Mouse (Mus musculus) CH12.LX (cell line): ENCODE measurements at regions not wholly inside any gene's neighbourhood (a gene's known extent, or its start where the extent isn't known, plus 50 kb on each side); places are given as distances from the start of the nearest gene placed in this dataset.

Source experiments
- DNase-seq: peaks from one replicate; pipeline ENCODE4 v3.0.0-alpha.2; 2013; ENCODE audit errors: extremely low read depth
- H3K27ac ChIP-seq: 2 replicates; pipeline ENCODE4 v1.5.1; 2012; ENCODE audit warnings: low read depth, mild to moderate bottlenecking, control low read depth, moderate library complexity; ENCODE audit not compliant: insufficient read depth
- H3K27me3 ChIP-seq: replicated peaks from 2 replicates; pipeline ENCODE3; 2012; ENCODE audit warnings: inconsistent platforms
- H3K36me3 ChIP-seq, 2 experiments: replicated peaks in 1 of 2; 2 replicates each; pipeline versions ENCODE3 to v1.6.1; 2012; ENCODE audit warnings: inconsistent platforms in 1 of 2, low read length in 1 of 2, mild to moderate bottlenecking in 1 of 2, mixed read lengths in 1 of 2, moderate library complexity in 1 of 2; ENCODE audit not compliant: control insufficient read depth in 1 of 2, insufficient read depth in 1 of 2
- H3K4me1 ChIP-seq, 2 experiments: 2 replicates each; pipeline ENCODE4 v1.6.1; 2012; ENCODE audit warnings: inconsistent platforms in 1 of 2, moderate library complexity in 1 of 2; ENCODE audit not compliant: insufficient read depth in 2 of 2, control insufficient read depth in 1 of 2
- H3K4me2 ChIP-seq: 2 replicates; pipeline ENCODE4 v1.6.1; 2012; ENCODE audit warnings: low read depth, mild to moderate bottlenecking, control low read depth; ENCODE audit not compliant: poor library complexity, insufficient read depth, severe bottlenecking
- H3K4me3 ChIP-seq, 3 experiments: fragments of 150-350 bp in 1 of 3; sonication (generic) in 1 of 3; replicated peaks in 1 of 3; 2 replicates each; pipeline versions ENCODE3 to v1.5.1; 2011 to 2012; ENCODE audit warnings: low read depth in 2 of 3, low read length in 2 of 3, mild to moderate bottlenecking in 2 of 3, moderate library complexity in 2 of 3, control low read depth in 1 of 3, improper control_type of control experiment in 1 of 3, inconsistent platforms in 1 of 3, mixed read lengths in 1 of 3; ENCODE audit not compliant: poor library complexity in 1 of 3
- H3K79me2 ChIP-seq: replicated peaks from 2 replicates; pipeline ENCODE4 v1.6.1; 2012; ENCODE audit warnings: mild to moderate bottlenecking, moderate library complexity; ENCODE audit not compliant: control insufficient read depth, poor library complexity, insufficient read depth, severe bottlenecking; ENCODE audit errors: extremely low read depth
- H3K9ac ChIP-seq: 2 replicates; pipeline ENCODE4 v1.6.1; 2012; ENCODE audit warnings: low read depth, mild to moderate bottlenecking, control low read depth, moderate library complexity; ENCODE audit not compliant: insufficient read depth
- H3K9me3 ChIP-seq: replicated peaks from 2 replicates; pipeline ENCODE3; 2012; ENCODE audit warnings: low read length, inconsistent platforms, mixed read lengths
- BHLHE40 ChIP-seq: IDR thresholded peaks from 2 replicates; pipeline ENCODE4 v1.6.1; 2011; ENCODE audit warnings: mild to moderate bottlenecking, low read depth, low read length, improper control_type of control experiment
- CHD1 ChIP-seq: IDR thresholded peaks from 2 replicates; pipeline ENCODE4 v1.6.1; 2012; ENCODE audit warnings: low read depth, low read length, improper control_type of control experiment, inconsistent platforms
- CTCF ChIP-seq, 2 experiments: IDR thresholded peaks in 1 of 2; conservative IDR thresholded peaks in 1 of 2; 2 replicates each; pipeline ENCODE4 v1.5.1; 2011 to 2012; ENCODE audit warnings: low read depth in 2 of 2, low read length in 2 of 2, improper control_type of control experiment in 1 of 2, inconsistent platforms in 1 of 2, mild to moderate bottlenecking in 1 of 2, moderate library complexity in 1 of 2
- E2F4 ChIP-seq: IDR thresholded peaks from 2 replicates; pipeline ENCODE4 v1.6.1; 2011; ENCODE audit warnings: low read depth, low read length, improper control_type of control experiment; ENCODE audit not compliant: insufficient replicate concordance
- ELF1 ChIP-seq: IDR thresholded peaks from 2 replicates; pipeline ENCODE4 v1.6.1; 2014; ENCODE audit warnings: low read depth, mild to moderate bottlenecking, inconsistent platforms, low read length, improper control_type of control experiment
- EP300 ChIP-seq: IDR thresholded peaks from 2 replicates; pipeline ENCODE4 v1.6.1; 2011; ENCODE audit warnings: low read length, improper control_type of control experiment
- ETS1 ChIP-seq: conservative IDR thresholded peaks from 2 replicates; pipeline ENCODE4 v1.6.1; 2012; ENCODE audit warnings: low read depth, mild to moderate bottlenecking, inconsistent platforms, low read length, improper control_type of control experiment, moderate library complexity
- GABPA ChIP-seq: IDR thresholded peaks from 2 replicates; pipeline ENCODE4 v1.6.1; 2012; ENCODE audit warnings: low read depth, low read length, improper control_type of control experiment, inconsistent platforms; ENCODE audit not compliant: insufficient replicate concordance
- HCFC1 ChIP-seq: IDR thresholded peaks from 2 replicates; pipeline ENCODE4 v1.6.1; 2012; ENCODE audit warnings: low read depth, mild to moderate bottlenecking, inconsistent platforms, low read length, improper control_type of control experiment
- IRF4 ChIP-seq: IDR thresholded peaks from 2 replicates; pipeline ENCODE4 v1.6.1; 2014; ENCODE audit warnings: low read depth, mild to moderate bottlenecking, inconsistent platforms, low read length, improper control_type of control experiment
- JUN ChIP-seq: IDR thresholded peaks from 2 replicates; pipeline ENCODE4 v1.6.1; 2011; ENCODE audit warnings: low read depth, mild to moderate bottlenecking, low read length, improper control_type of control experiment, moderate library complexity; ENCODE audit not compliant: insufficient read depth
- JUND ChIP-seq: conservative IDR thresholded peaks from 2 replicates; pipeline ENCODE4 v1.6.1; 2011; ENCODE audit warnings: low read depth, low read length, improper control_type of control experiment
- KAT2A ChIP-seq: IDR thresholded peaks from 2 replicates; pipeline ENCODE4 v1.6.1; 2012; ENCODE audit warnings: low read length, improper control_type of control experiment, inconsistent platforms; ENCODE audit not compliant: insufficient replicate concordance
- MAFK ChIP-seq: IDR thresholded peaks from 2 replicates; pipeline ENCODE4 v1.6.1; 2011; ENCODE audit warnings: low read length, improper control_type of control experiment; ENCODE audit not compliant: insufficient replicate concordance
- MAX ChIP-seq: IDR thresholded peaks from 2 replicates; pipeline ENCODE4 v1.6.1; 2011; ENCODE audit warnings: low read length, improper control_type of control experiment
- MAZ ChIP-seq: IDR thresholded peaks from 2 replicates; pipeline ENCODE4 v1.6.1; 2012; ENCODE audit warnings: low read depth, mild to moderate bottlenecking, inconsistent platforms, low read length, improper control_type of control experiment, moderate library complexity
- MEF2A ChIP-seq: IDR thresholded peaks from 2 replicates; pipeline ENCODE4 v1.6.1; 2014; ENCODE audit warnings: low read depth, mild to moderate bottlenecking, inconsistent platforms, low read length, improper control_type of control experiment, borderline replicate concordance
- NELFE ChIP-seq: IDR thresholded peaks from 2 replicates; pipeline ENCODE4 v1.6.1; 2011; ENCODE audit warnings: low read depth, low read length, improper control_type of control experiment
- PAX5 ChIP-seq: IDR thresholded peaks from 2 replicates; pipeline ENCODE4 v1.6.1; 2012; ENCODE audit warnings: low read length, inconsistent platforms, mixed read lengths
- POLR2AphosphoS2 ChIP-seq: IDR thresholded peaks from 2 replicates; pipeline ENCODE4 v1.6.1; 2011; ENCODE audit warnings: low read depth, low read length, improper control_type of control experiment
- RAD21 ChIP-seq: IDR thresholded peaks from 2 replicates; pipeline ENCODE4 v1.6.1; 2011; ENCODE audit warnings: low read depth, mild to moderate bottlenecking, low read length, improper control_type of control experiment, moderate library complexity
- RCOR1 ChIP-seq: conservative IDR thresholded peaks from 2 replicates; pipeline ENCODE4 v1.6.1; 2012; ENCODE audit warnings: low read depth, mild to moderate bottlenecking, inconsistent platforms, low read length, improper control_type of control experiment
- SIN3A ChIP-seq: IDR thresholded peaks from 2 replicates; pipeline ENCODE4 v1.6.1; 2012; ENCODE audit warnings: low read length, improper control_type of control experiment, inconsistent platforms
- SMC3 ChIP-seq: IDR thresholded peaks from 2 replicates; pipeline ENCODE4 v1.6.1; 2011; ENCODE audit warnings: low read depth, low read length, improper control_type of control experiment
- TBP ChIP-seq: conservative IDR thresholded peaks from 2 replicates; pipeline ENCODE4 v1.6.1; 2011; ENCODE audit warnings: low read depth, low read length, improper control_type of control experiment
- TCF12 ChIP-seq: IDR thresholded peaks from 2 replicates; pipeline ENCODE4 v1.6.1; 2014; ENCODE audit warnings: low read depth, mild to moderate bottlenecking, inconsistent platforms, low read length, improper control_type of control experiment
- ZC3H11A ChIP-seq: IDR thresholded peaks from 2 replicates; pipeline ENCODE4 v1.6.1; 2012; ENCODE audit warnings: low read depth, mild to moderate bottlenecking, inconsistent platforms, low read length, improper control_type of control experiment
- ZMIZ1 ChIP-seq: IDR thresholded peaks from 2 replicates; pipeline ENCODE4 v1.6.1; 2012; ENCODE audit warnings: low read depth, mild to moderate bottlenecking, inconsistent platforms, low read length, improper control_type of control experiment
- ZNF384 ChIP-seq: IDR thresholded peaks from 2 replicates; pipeline ENCODE4 v1.6.1; 2012; ENCODE audit warnings: low read depth, low read length, improper control_type of control experiment, inconsistent platforms
- dilution Hi-C: fragments of 300-500 bp; cut with MboI; formaldehyde crosslinking; loops from 2 replicates; pipeline ENCODE4 v1.14.3; 2020; ENCODE audit warnings: low sequenced_read_pairs; ENCODE audit not compliant: extremely low pct_unique_long_range_greater_than_20kb, extremely low pct_ligation_motif_present
- in situ Hi-C: fragments of 300-500 bp; cut with MboI; formaldehyde crosslinking; loops from 3 replicates; pipeline ENCODE4 v1.14.3; 2019; ENCODE audit warnings: low sequenced_read_pairs, low pct_ligation_motif_present, low pct_unique_long_range_greater_than_20kb, mixed read lengths

DNA sequence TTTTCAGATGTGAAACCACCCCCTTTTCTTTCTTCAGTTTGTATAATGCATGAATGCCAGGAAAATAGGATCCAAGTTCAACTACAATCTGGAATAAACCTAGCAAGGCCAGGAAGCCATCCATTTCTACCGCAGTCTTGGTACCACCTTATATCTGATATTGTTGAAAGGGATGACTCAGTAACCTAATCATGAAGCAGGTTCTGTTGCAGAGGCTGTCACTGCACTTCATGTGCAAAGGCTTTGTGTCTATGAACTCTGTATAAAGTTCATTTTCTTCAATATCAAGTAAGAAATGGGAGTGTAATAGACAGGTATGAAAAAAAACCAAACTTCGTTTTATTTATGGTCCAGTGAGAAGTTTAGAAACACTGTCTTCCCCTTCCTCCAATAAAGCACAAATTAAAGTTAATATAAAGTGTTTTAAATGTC, 58.8 kb upstream of the Rgs1 start:
- no peaks in the 10 kb centered on the region for H3K9me3 ChIP-seq
- dilution Hi-C loops = no loop called here

DNA sequence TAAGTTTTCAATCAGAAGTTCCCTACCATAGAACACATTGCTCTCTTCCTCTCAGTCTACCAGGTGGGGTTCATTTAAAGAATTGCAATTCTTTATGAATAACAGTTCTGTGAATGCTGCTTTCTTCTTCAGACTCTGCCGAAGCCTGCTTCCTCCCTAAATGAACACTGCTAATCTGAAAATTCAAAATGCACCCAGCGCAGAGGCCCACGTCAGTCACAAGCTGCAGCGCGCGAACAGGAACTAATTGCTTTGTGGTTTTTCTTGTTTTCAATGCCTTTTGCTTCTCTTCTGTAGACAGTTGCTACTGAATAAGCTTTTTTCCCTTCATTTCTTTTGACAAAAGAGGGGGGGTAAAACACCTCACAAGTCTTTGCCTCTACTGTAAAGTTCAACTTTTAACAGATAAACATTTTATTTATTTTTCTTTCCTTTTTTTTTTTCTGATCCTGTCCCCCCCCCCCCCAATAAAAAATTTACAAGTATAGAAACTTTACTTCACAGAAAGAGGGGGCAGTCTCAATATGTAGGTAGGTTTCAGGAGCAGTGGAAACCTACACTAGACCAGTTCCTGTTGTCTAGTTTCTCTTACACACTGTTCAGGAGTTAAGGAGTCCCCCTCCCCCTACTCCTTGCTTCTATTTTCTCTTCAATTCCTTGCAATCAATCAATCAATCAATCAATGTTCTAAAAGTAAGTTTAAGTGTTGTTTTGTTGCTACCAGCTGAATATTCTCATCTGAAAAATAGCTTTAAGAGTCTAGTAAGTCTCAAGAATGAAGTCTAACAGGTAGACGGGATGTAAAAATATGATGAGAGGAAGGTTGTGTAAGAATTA, 58.2 kb upstream of the Rgs1 start:
- no peaks in the 10 kb centered on the region for H3K79me2 ChIP-seq
- peak overlapping the region; percentile 75 for H3K4me2 ChIP-seq
- peak overlapping the region; percentile 60 for H3K9ac ChIP-seq
- H3K27me3 ChIP-seq = no peaks in the 10 kb centered on the region
- H3K36me3 ChIP-seq = no peaks in the 10 kb centered on the region
- dilution Hi-C loops = no loop called here
- H3K4me1 ChIP-seq = peaks cover 8 to 26% of the 10 kb centered on the region in 2 experiments
- no peak overlapping the region for H3K4me3 ChIP-seq
- peak; percentile 81 for DNase-seq
- H3K9me3 ChIP-seq = no peaks in the 10 kb centered on the region
- H3K27ac ChIP-seq = peak overlapping the region; percentile 26; the same call in 1 of the 2 replicates
- in situ Hi-C loops = no loop called here
- TF ChIP-seq NELFE = 0 out of 2 replicates have a peak, but pooled peaks have one; percentile 17
- TF ChIP-seq IRF4 = 0 out of 2 replicates have a peak, but pooled peaks have one; percentile 5
- TF ChIP-seq PAX5 = no peak
- no peak; the same call in 1 of the 2 replicates for TF ChIP-seq ZNF384
- no peak for TF ChIP-seq POLR2AphosphoS2
- peak; percentile 34; the same call in 1 of the 2 replicates for TF ChIP-seq BHLHE40
- TF ChIP-seq CTCF (conservative IDR thresholded peaks at IDR 0.05 in 1 of 2, IDR thresholded peaks at IDR 0.05 in 1 of 2; ENCODE audit: low read depth in 2 of 2, low read length in 2 of 2) = no peak
- no peak for TF ChIP-seq RAD21
- TF ChIP-seq E2F4 = peak; percentile 95; the same call in 1 of the 2 replicates
- TF ChIP-seq TBP = 0 out of 2 replicates have a peak, but pooled peaks have one; percentile 53
- TF ChIP-seq JUND = peak; percentile 23; the same call in 1 of the 2 replicates
- TF ChIP-seq TCF12 = 0 out of 2 replicates have a peak, but pooled peaks have one; percentile 25
- no peak for TF ChIP-seq JUN
- no peak for TF ChIP-seq SMC3
- no peak for TF ChIP-seq KAT2A
- no peak for TF ChIP-seq ZC3H11A
- peak; percentile 37; the same call in 1 of the 2 replicates for TF ChIP-seq MEF2A
- no peak for TF ChIP-seq ZMIZ1
- TF ChIP-seq HCFC1 = no peak
- TF ChIP-seq SIN3A = no peak
- no peak for TF ChIP-seq MAFK
- TF ChIP-seq EP300 = peak; percentile 17; the same call in 1 of the 2 replicates
- no peak for TF ChIP-seq RCOR1
- TF ChIP-seq GABPA = no peak
- 0 out of 2 replicates have a peak, but pooled peaks have one; percentile 9 for TF ChIP-seq ETS1
- peak; percentile 57; the same call in 1 of the 2 replicates for TF ChIP-seq ELF1
- no peak; the same call in 1 of the 2 replicates for TF ChIP-seq CHD1
- no peak; the same call in 1 of the 2 replicates for TF ChIP-seq MAX
- TF ChIP-seq MAZ = no peak

More for the DNA sequence above, 58.8 kb upstream of the Rgs1 start:
- Histone ChIP-seq H3K4me1 (peaks cover 8 to 31% of the 10 kb centered on the region in 2 experiments), H3K4me3 (no peak overlapping the region), H3K27ac (peak overlapping the region; percentile 48; the same call in 1 of the 2 replicates)
- TF ChIP-seq KAT2A = no peak
- TF ChIP-seq, all 38 proteins: peak for 0
- DNase-seq = no peak
- in situ Hi-C loops = no loop called here
- H3K79me2 ChIP-seq = no peaks in the 10 kb centered on the region
- H3K4me2 ChIP-seq = peak overlapping the region; percentile 56; the same call in 1 of the 2 replicates
- H3K36me3 ChIP-seq = no peaks in the 10 kb centered on the region
- H3K9ac ChIP-seq = no peak overlapping the region
- H3K27me3 ChIP-seq = no peaks in the 10 kb centered on the region
